Mouse (Mus musculus) testis, adult 2 months (tissue): Measurements from ENCODE around the gene Ppm1h. TPM values are rescaled to one million over a fixed set of nuclear protein-coding genes. Genes with fewer than 3 reads are reported as not detected.
A peak's percentile ranks its signal among the peaks of the same experiment; 100 is the strongest.

ENCODE experiments used
- H3K27ac ChIP-seq: fragments of 200-500 bp; 2 replicates; pipeline ENCODE4 v1.5.1; 2012; ENCODE audit warnings: low read depth, low read length; ENCODE audit not compliant: control insufficient read depth, insufficient read depth
- H3K27me3 ChIP-seq: fragments of 200-500 bp; 2 replicates; pipeline ENCODE4 v1.6.1; 2012; ENCODE audit warnings: mild to moderate bottlenecking, low read length, moderate library complexity; ENCODE audit not compliant: control insufficient read depth, insufficient read depth
- H3K36me3 ChIP-seq: fragments of 200-500 bp; 2 replicates; pipeline ENCODE4 v1.6.1; 2012; ENCODE audit warnings: mild to moderate bottlenecking, low read length; ENCODE audit not compliant: control insufficient read depth, insufficient read depth
- H3K4me1 ChIP-seq: fragments of 200-500 bp; 2 replicates; pipeline ENCODE4 v1.6.1; 2012; ENCODE audit warnings: low read length; ENCODE audit not compliant: control insufficient read depth, insufficient read depth
- H3K4me3 ChIP-seq: fragments of 200-500 bp; 2 replicates; pipeline ENCODE4 v1.5.1; 2012; ENCODE audit warnings: low read depth, mild to moderate bottlenecking, low read length, moderate library complexity, mixed read lengths; ENCODE audit not compliant: control insufficient read depth
- CTCF ChIP-seq: fragments of 200-500 bp; IDR thresholded peaks from 2 replicates; pipeline ENCODE4 v1.5.1; 2012; ENCODE audit warnings: low read depth, mild to moderate bottlenecking, inconsistent platforms, low read length, moderate library complexity; ENCODE audit not compliant: control insufficient read depth, insufficient read depth, insufficient replicate concordance
- POLR2A ChIP-seq: fragments of 200-500 bp; IDR thresholded peaks from 2 replicates; pipeline ENCODE4 v1.6.1; 2012; ENCODE audit warnings: low read depth, mild to moderate bottlenecking, inconsistent platforms, low read length, moderate library complexity; ENCODE audit not compliant: control insufficient read depth
- polyA plus RNA-seq: library from polyadenylated mRNA; depleted of rRNA; stranded (reverse); fragments of >200 nt; gene quantifications from 2 replicates; pipeline ENCODE4 v1.2.3, GENCODE M21; 2012; rRNA removed

Ppm1h gene
- 12.5 and 13.5 TPM in 2 replicates for polyA plus RNA-seq

DNA sequence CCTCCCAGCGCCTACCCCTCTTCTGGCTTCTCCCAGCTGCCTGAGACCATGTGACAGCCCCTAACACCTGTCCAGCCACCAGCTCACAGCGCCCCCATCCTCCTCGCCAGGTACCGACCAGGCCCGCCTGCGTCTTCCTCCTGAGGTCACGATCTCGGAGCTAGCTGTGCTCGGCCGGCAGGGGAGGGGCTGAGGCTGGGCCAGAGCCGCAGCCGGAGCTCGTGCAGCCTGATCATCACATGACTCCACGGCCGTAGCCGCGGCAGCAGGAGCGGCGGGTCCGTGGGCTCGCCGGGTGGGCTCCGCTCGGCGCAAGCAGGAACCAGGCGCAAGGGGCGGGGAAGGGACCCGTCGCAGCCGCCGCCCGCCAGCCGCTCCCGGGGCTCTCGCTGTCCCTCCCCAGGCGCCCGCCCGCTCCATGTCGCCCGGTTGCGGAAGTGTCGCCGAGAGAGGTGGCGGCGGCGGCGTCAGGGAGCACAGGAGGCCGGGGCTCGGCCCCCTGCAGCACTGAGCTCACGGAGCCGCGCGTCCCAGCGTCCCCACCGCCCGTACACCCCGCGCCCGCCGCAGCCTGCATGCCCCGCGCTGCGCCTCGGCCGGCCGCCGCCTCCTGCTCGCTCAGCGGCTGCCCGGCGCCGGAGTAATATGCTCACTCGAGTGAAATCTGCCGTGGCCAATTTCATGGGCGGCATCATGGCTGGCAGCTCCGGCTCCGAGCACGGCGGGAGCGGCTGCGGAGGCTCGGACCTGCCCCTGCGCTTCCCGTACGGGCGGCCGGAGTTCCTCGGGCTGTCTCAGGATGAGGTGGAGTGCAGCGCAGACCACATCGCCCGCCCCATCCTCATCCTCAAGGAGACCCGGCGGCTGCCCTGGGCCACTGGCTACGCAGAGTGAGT is at the start of gene Ppm1h:
TSS of gene Ppm1h (plus strand) at position 222 of the 896 bp plus-strand sequence.
- Histone ChIP-seq H3K36me3 (no peaks in the 10 kb centered on the region), H3K27ac (no peak within 1 kb of the TSS), H3K27me3 (peaks cover 5% of the 10 kb centered on the region; the same call in 1 of the 2 replicates), H3K4me3 (peak within 1 kb of the TSS; percentile 84), H3K4me1 (peaks cover 22% of the 10 kb centered on the region)
- no peak for TF ChIP-seq POLR2A
- peak; percentile 33; the same call in 1 of the 2 replicates for TF ChIP-seq CTCF

DNA sequence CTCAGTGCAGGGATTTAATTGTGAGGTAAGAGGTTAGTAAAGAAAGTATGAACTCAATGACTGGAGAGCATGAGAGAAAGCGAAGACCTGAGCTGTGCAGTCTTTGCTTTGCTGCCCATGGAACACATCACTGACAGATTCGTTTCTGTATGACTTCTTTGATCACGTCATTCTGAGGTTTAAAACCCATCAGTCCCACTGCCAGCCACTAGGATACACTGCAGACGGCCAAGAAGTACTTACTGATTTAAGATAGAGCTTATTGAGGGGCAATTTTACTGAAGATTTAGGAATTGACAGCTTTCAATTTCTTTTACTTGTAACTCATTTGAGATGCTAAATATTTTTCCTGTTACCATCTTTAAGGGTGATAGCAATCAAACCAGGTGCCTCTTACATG is 49.6 kb upstream of the Ppm1h start:
- Histone ChIP-seq H3K36me3 (no peaks in the 10 kb centered on the region), H3K27me3 (no peaks in the 10 kb centered on the region), H3K4me3 (no peak overlapping the region), H3K27ac (no peak overlapping the region), H3K4me1 (no peaks in the 10 kb centered on the region)
- TF ChIP-seq CTCF (no peak), POLR2A (no peak)

GRCm38 (mm10) chr10:122639879-122640278 is 38.7 kb upstream of the Ppm1h start:
- Histone ChIP-seq H3K27ac (no peak overlapping the region), H3K27me3 (no peaks in the 10 kb centered on the region), H3K4me3 (no peak overlapping the region), H3K36me3 (no peaks in the 10 kb centered on the region), H3K4me1 (no peaks in the 10 kb centered on the region)
- TF ChIP-seq POLR2A (no peak), CTCF (no peak)

DNA sequence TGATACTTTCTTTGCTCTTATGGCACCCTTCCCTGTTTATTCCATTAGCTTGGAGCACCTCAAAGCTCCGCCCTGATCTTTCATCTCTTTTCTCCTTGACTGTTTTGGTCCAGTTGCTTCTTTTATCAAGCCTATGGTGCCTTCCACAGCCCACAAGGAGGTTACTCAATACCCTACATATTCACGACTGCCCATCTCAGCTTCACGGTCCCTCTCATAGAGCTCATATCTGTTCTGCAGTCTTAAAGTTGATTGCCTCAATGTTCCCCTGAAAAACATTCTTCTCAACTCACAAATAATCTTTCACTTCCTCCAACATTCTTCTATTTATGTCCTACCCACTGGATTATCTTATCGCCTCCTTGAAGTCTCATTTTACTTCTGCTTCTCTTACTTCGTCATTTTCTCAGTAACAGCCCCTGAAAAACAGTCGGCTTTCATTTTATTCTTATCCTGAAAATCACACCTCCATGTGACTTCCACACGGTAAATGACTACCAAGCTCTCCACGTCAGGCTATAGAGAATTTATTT is 37.2 kb upstream of the Ppm1h start:
- no peaks in the 10 kb centered on the region for H3K36me3 ChIP-seq
- H3K27ac ChIP-seq, result no peak overlapping the region
- TF ChIP-seq CTCF (no peak), POLR2A (no peak)
- no peak overlapping the region for H3K4me3 ChIP-seq
- no peaks in the 10 kb centered on the region for H3K27me3 ChIP-seq
- no peaks in the 10 kb centered on the region for H3K4me1 ChIP-seq

DNA sequence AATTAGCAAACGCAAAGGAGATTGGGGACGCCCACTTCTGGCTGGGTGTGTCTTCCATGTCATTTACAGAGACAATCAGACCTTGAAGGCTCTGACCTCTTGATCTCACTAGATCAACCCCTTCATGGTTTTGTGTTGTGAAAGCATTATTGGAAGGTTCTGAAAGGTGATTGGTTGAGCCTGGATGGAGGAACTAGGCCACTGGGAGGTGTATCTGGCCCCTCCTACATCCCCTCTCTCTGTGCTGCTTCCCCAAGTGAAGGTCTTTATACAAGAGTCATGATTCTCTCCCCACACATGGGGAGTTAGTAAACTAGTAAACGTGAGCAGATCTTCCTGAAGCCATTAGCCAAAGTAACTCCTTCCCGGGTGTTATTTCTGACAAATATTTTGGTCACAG is 36.4 kb upstream of the Ppm1h start:
- H3K4me3 ChIP-seq, result no peak overlapping the region
- no peaks in the 10 kb centered on the region for H3K4me1 ChIP-seq
- H3K27ac ChIP-seq, result no peak overlapping the region
- no peaks in the 10 kb centered on the region for H3K27me3 ChIP-seq
- no peak for TF ChIP-seq POLR2A
- TF ChIP-seq CTCF, result no peak
- no peaks in the 10 kb centered on the region for H3K36me3 ChIP-seq

GRCm38 (mm10) chr10:122651932-122652331 is 26.6 kb upstream of the Ppm1h start:
- Histone ChIP-seq H3K27ac (no peak overlapping the region), H3K4me1 (no peaks in the 10 kb centered on the region), H3K27me3 (no peaks in the 10 kb centered on the region), H3K36me3 (no peaks in the 10 kb centered on the region), H3K4me3 (no peak overlapping the region)
- TF ChIP-seq POLR2A (no peak), CTCF (no peak)

GRCm38 (mm10) chr10:122652578-122652977 is 26.0 kb upstream of the Ppm1h start:
- no peaks in the 10 kb centered on the region for H3K36me3 ChIP-seq
- no peak overlapping the region for H3K27ac ChIP-seq
- H3K27me3 ChIP-seq, result no peaks in the 10 kb centered on the region
- H3K4me3 ChIP-seq, result no peak overlapping the region
- no peaks in the 10 kb centered on the region for H3K4me1 ChIP-seq
- TF ChIP-seq POLR2A (no peak), CTCF (no peak)

GRCm38 (mm10) chr10:122665652-122666051 is 12.9 kb upstream of the Ppm1h start:
- Histone ChIP-seq H3K27me3 (no peaks in the 10 kb centered on the region), H3K4me1 (no peaks in the 10 kb centered on the region), H3K36me3 (no peaks in the 10 kb centered on the region), H3K27ac (no peak overlapping the region), H3K4me3 (no peak overlapping the region)
- TF ChIP-seq CTCF (no peak), POLR2A (no peak)
